Mouse (Mus musculus) gastrocnemius, postnatal 14 days (tissue): ENCODE data around the gene Olfr611. TPM values are rescaled to one million over a fixed set of nuclear protein-coding genes. Genes with fewer than 3 reads are reported as not detected.
"Not testable (repeated sequence)": the region's sequence is repeated elsewhere in the genome, so short reads cannot be mapped to it uniquely, and the experiment has no call there.

ENCODE experiments used
- DNase-seq: peaks from one replicate; pipeline ENCODE4 v3.0.0; 2021; ENCODE audit warnings: mixed read lengths
- intact Hi-C: fragments of 180-260 bp; cut with DNase I; formaldehyde crosslinking; loops from one replicate; pipeline ENCODE4 v1.15.1; 2025; ENCODE audit warnings: low total_unique reads
- long read RNA-seq, 2 experiments: library from polyadenylated mRNA; stranded (forward); transcript quantifications; one replicate each; pipeline ENCODE4 v2.0.0; 2021
- total RNA-seq, 2 experiments: library from RNA; stranded (reverse); gene quantifications; 2 replicates each; pipeline ENCODE4 v1.2.3; 2021

The Olfr611 gene
- not detected for total RNA-seq
- long read RNA-seq, experiment 1 = 0 reads
- long read RNA-seq, experiment 2 = 0 reads

- intact Hi-C loops, DNase-seq: not testable (repeated sequence)
These were observed at the start of gene Olfr611 for GRCm38 (mm10) chr7:103520746-103521145. Gene Olfr611, minus strand, starts transcription at chr7:103520846.

- intact Hi-C loops = no loop called here
These were observed 48.4 kb upstream of the Olfr611 start, which contains the start of gene Olfr616 for GRCm38 (mm10) chr7:103569043-103569442. Gene Olfr616, minus strand, starts transcription at chr7:103569143.

DNA sequence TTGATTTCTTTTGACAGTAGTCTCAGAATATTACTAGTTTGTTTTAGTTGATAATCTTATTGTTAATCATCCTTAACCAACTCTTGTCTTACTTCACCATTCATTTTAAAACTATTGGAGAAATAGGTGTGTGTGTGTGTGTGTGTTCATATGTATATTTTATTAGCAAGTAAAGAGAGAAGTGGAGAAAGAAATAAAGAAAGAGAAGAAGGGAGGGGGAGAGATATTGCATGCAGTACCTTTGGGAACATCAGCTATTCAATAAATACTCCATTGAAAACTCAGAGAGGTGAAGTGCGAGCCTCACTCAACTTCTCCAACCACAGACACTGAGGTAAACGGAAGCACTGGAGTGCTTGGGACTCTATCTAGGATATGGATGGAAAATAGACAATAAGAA lies 35.1 kb upstream of the Olfr611 start, which contains the start of gene Olfr615:
Gene Olfr615 (plus strand): TSS at position 301 of the 400 bp plus-strand sequence.
- intact Hi-C loops = loop anchor here (10.0 kb wide), 1 partner anchor 659 kb away; the partner anchor contains the start of gene Trim6
- DNase-seq = no peak

More at GRCm38 (mm10) chr7:103569043-103569442, 48.4 kb upstream of the Olfr611 start, which contains the start of gene Olfr616:
- DNase-seq = no peak

DNA sequence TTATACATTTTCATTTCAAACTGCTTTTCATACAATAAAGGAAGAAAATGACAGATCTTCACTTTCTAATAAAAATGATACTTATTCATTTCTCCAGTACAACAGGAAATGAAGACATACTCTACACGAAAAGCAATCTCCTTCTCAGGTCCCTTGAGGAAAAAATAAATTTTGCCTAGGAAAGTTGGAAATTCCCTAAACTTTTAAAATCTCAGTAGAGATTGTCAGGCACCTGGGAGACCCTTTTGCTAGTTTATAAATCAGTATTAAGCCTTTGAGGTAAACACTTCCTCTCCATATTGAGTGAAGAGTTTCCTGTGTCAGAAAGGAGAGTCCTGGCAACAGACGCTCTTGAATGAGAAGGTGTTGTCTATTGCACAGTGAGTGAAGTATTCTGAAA lies 27.1 kb upstream of the Olfr611 start, which contains the start of gene Olfr613:
Gene Olfr613 (plus strand): TSS at position 301 of the 400 bp plus-strand sequence.
- intact Hi-C loops = no loop called here
- no peak for DNase-seq

DNA sequence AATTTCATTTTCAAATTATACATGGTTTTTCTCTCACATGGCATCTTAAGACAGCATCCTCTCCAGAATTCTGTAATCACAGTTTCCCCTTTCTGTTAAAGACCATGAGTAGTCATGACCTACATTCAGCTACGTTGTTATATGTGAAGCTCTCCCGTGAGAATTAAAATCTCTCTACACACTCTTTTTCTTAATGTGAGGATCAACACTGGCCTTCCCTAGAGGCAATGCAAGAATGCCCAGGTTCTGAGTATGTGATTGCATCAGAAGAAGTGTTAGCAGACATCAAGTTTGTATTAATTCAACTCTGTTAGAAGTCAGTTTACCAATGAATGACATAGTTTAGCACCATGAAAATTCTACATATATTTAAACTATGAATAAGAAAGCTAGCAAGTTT lies 22.0 kb upstream of the Olfr611 start, which contains the start of gene Olfr612:
Gene Olfr612 (minus strand): TSS at position 101 of the 400 bp plus-strand sequence.
- intact Hi-C loops, DNase-seq: not testable (repeated sequence)

DNA sequence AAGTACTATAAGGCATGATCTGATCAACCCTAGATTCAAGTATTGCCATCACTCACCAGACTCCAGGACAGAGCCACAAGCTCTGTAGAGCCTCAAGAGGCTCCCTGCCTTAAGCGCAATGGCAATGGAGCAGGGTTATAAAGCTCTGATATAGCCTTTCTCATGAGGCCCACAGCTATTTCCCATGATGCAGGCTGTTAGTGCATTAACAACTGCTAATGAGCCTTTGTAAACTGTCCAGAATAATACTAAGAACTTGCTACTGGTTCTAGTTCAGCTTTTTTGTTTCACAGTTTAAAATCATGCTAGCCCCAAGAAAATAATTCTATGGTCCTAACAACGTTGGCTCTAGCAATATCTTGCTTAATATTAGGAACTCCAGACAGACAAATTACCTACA lies 8.6 kb downstream of the Olfr611 start, which contains the start of gene Olfr610:
Gene Olfr610 (minus strand): TSS at position 101 of the 400 bp plus-strand sequence.
- intact Hi-C loops = no loop called here

DNA sequence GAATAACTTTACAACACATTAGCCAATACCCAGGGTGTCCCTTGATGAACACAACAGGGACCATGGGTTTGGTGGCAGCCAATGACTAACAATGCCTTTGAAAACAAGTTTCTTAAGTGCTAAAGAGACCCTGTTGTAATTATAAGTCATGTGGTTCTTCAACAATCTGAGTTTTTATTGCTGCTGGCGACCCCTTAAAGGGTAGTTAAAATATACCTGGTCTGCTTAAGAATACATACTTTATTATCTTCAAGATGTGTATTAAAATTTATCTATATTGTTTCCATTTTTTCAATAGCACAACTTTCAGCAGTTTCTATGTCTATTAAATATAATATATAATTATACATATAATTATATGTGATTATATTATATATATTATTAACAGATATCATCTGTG lies 22.7 kb downstream of the Olfr611 start, which contains the start of gene Olfr609:
Gene Olfr609 (minus strand): TSS at position 101 of the 400 bp plus-strand sequence.
- intact Hi-C loops = no loop called here
- no peak for DNase-seq

More for the DNA sequence above, 8.6 kb downstream of the Olfr611 start, which contains the start of gene Olfr610:
- no peak for DNase-seq

GRCm38 (mm10) chr7:103477106-103477505 lies 43.5 kb downstream of the Olfr611 start:
- intact Hi-C loops, DNase-seq: not testable (repeated sequence)

DNA sequence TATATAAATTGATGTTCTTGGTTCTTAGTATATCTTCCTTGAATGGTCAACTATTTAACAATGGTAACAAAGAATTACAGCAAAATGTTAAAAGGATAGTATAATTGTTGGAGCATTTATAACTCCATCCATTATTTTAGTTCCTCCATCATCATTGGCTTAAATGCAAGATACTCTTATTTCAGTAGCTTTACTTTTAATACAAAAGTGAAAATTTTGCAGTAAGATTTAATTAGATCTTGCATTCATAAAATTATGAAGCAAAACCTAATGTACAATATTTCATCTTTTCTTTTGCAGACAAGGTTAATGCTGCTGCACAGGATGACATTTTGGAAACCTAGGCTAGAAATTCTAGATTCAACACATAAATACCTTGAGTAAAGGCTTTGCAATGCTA lies 51.1 kb downstream of the Olfr611 start, which contains the start of gene Olfr608:
Gene Olfr608 (plus strand): TSS at position 301 of the 400 bp plus-strand sequence.
- intact Hi-C loops = no loop called here
- no peak for DNase-seq

Other genes with a start within 250 kb of the Olfr611 start
- gene Olfr596, start 215.2 kb downstream of the Olfr611 start, total RNA-seq = not detected
- not detected for gene Olfr597, start 204.5 kb downstream of the Olfr611 start, total RNA-seq
- not detected for gene Olfr598, start 197.3 kb downstream of the Olfr611 start, total RNA-seq
- not detected for gene Olfr599, start 184.9 kb downstream of the Olfr611 start, total RNA-seq
- not detected for gene Olfr600, start 171.2 kb downstream of the Olfr611 start, total RNA-seq
- gene Olfr601, start 158.2 kb downstream of the Olfr611 start, total RNA-seq = not detected
- not detected for gene Olfr603, start 134.7 kb downstream of the Olfr611 start, total RNA-seq
- not detected for gene Usp17lc, start 105.8 kb downstream of the Olfr611 start, total RNA-seq
- gene Olfr605, start 75.4 kb downstream of the Olfr611 start, total RNA-seq = not detected
- not detected for gene Olfr606, start 71.8 kb downstream of the Olfr611 start, total RNA-seq
- gene Olfr607, start 56.7 kb downstream of the Olfr611 start, total RNA-seq = not detected
- gene Olfr608, start 51.0 kb downstream of the Olfr611 start, total RNA-seq = not detected
- not detected for gene Olfr609, start 22.8 kb downstream of the Olfr611 start, total RNA-seq
- gene Olfr610, start 8.7 kb downstream of the Olfr611 start, total RNA-seq = not detected
- not detected for gene Olfr612, start 21.9 kb upstream of the Olfr611 start, total RNA-seq
- gene Olfr613, start 27.2 kb upstream of the Olfr611 start, total RNA-seq = not detected
- gene Olfr615, start 35.2 kb upstream of the Olfr611 start, total RNA-seq = not detected
- gene Olfr616, start 48.3 kb upstream of the Olfr611 start, total RNA-seq = not detected
- gene Olfr617, start 52.2 kb upstream of the Olfr611 start, total RNA-seq = not detected
- not detected for gene Olfr618, start 69.3 kb upstream of the Olfr611 start, total RNA-seq
- not detected for gene Olfr619, start 79.7 kb upstream of the Olfr611 start, total RNA-seq
- gene Olfr620, start 91.7 kb upstream of the Olfr611 start, total RNA-seq = not detected
- gene Olfr622, start 121.9 kb upstream of the Olfr611 start, total RNA-seq = not detected
- gene Olfr623, start 142.9 kb upstream of the Olfr611 start, total RNA-seq = not detected
- gene Olfr624, start 150.3 kb upstream of the Olfr611 start, total RNA-seq = not detected
- gene Olfr625-ps1, start 161.9 kb upstream of the Olfr611 start, total RNA-seq = not detected
- gene Olfr243, start 193.8 kb upstream of the Olfr611 start, total RNA-seq = not detected
- gene Olfr628, start 209.5 kb upstream of the Olfr611 start, total RNA-seq = not detected
- gene Olfr629, start 224.1 kb upstream of the Olfr611 start, total RNA-seq = not detected
- not detected for gene Olfr630, start 236.5 kb upstream of the Olfr611 start, total RNA-seq